Mouse (Mus musculus) adrenal gland, adult 10 weeks (tissue): ENCODE data around the gene Col9a1. TPM values are rescaled to one million over a fixed set of nuclear protein-coding genes. Genes with fewer than 3 reads are reported as not detected.

ENCODE experiments used
- polyA plus RNA-seq: library from polyadenylated mRNA; stranded (reverse); fragments of 350-450 nt; fragmentation: Illumina TruSeq; extraction: RNeasy Lipid Tissue Mini Kit (QIAGEN cat#74804); gene quantifications from one replicate; pipeline ENCODE4 v1.2.3, GENCODE M21; 2014; ENCODE audit warnings: low read depth, low replicate concordance

The Col9a1 gene
- not detected for polyA plus RNA-seq

GRCm38 (mm10) chr1:24177224-24177851 lies at the start of gene Col9a1:
Gene Col9a1 (plus strand): TSS chr1:24177610.

Other genes starting within 250 kb of the Col9a1 start
- gene Sdhaf4, start 172.0 kb upstream of the Col9a1 start, polyA plus RNA-seq = 44.3 TPM
- 53.5 TPM for gene Fam135a, start 77.3 kb upstream of the Col9a1 start, polyA plus RNA-seq